Mouse (Mus musculus) stomach, postnatal 0 days (tissue): ENCODE measurements at regions not wholly inside any gene's neighbourhood (a gene's known extent, or its start where the extent isn't known, plus 50 kb on each side); places are given as distances from the start of the nearest gene placed in this dataset.

Experiments used
- CTCF ChIP-seq: IDR thresholded peaks from 2 replicates; pipeline ENCODE4 v1.5.1; 2016; ENCODE audit warnings: antibody characterized with exemption, low read depth, mild to moderate bottlenecking, moderate library complexity
- EP300 ChIP-seq: optimal IDR thresholded peaks from 2 replicates; pipeline ENCODE3; 2016; ENCODE audit warnings: antibody characterized with exemption

DNA sequence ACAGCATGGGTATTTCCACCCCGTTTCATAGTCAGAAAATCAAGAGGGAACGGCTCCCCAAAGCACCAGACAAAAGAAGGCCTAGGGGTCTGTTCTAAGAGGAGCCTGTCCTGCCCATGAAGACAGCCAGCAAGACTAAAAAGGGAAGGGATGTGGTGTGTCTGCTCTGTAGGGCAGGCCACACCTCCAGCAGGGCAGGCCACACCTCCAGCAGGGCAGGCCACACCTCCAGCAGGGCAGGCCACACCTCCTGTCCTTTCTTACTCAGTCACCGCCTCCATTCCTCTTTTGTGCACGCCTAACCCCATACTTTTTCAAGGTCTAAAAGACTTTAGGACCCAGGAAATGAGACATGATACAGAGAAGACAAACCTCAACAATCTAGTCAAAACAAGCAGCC lies 69.8 kb upstream of the Blcap start:
- no peak for TF ChIP-seq CTCF
- TF ChIP-seq EP300: no peak
